Mouse (Mus musculus) small intestine, adult 2 months (tissue): ENCODE measurements around the gene Cntn2.

ENCODE experiments used
- CTCF ChIP-seq: fragments of 200-500 bp; IDR thresholded peaks from 2 replicates; pipeline ENCODE4 v1.5.1; 2012; ENCODE audit warnings: low read depth, mild to moderate bottlenecking, control low read depth, inconsistent platforms, low read length, moderate library complexity, mixed read lengths; ENCODE audit not compliant: insufficient replicate concordance, insufficient read length; ENCODE audit errors: extremely low read depth
- POLR2A ChIP-seq: fragments of 200-500 bp; IDR thresholded peaks from 2 replicates; pipeline ENCODE4 v1.6.1; 2012; ENCODE audit warnings: low read depth, mild to moderate bottlenecking, control low read depth, inconsistent platforms, low read length, moderate library complexity

DNA sequence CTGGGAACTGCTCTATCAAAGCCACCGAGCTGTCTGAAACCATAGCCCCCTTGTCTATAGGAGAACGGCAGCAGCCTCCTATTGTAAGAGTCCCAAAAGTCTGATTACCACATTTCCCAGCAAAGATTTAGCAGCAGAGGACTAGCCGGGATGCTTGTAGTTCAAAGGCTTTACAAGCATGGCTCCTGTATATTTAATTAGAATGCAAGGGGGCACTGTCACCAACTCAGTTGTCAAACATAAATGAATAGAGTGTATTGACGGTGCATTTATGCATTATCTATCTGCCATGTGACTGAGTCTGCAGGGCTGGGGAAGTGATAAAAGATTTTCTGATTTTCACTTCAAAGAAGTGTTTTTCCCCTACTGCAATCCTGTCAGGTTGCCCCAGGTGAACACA, 42.3 kb upstream of the Cntn2 start:
- TF ChIP-seq POLR2A (no peak), CTCF (no peak)
